Mouse (Mus musculus) T-helper 1 cell (primary cell): ENCODE data around the gene Tprkb.
"Not testable (repeated sequence)": the region's sequence is repeated elsewhere in the genome, so short reads cannot be mapped to it uniquely, and the experiment has no call there.

Experiments
- in situ Hi-C: fragments of 300-600 bp; cut with MboI, MseI; formaldehyde crosslinking; loops from one replicate; pipeline ENCODE4 v1.15.1; 2025; ENCODE audit warnings: high pct_unique_total_duplicates

The Tprkb gene

GRCm38 (mm10) chr6:85915539-85916513 is 4.2 kb downstream of the Tprkb start, which contains the start of gene Nat8f1:
Gene Nat8f1, minus strand, starts transcription at chr6:85915687.
- in situ Hi-C loops, result not testable (repeated sequence)

GRCm38 (mm10) chr6:85916596-85916995 is 4.9 kb downstream of the Tprkb start:
- in situ Hi-C loops, result no loop called here

GRCm38 (mm10) chr6:85918341-85918740 is 6.7 kb downstream of the Tprkb start:
- in situ Hi-C loops, result not testable (repeated sequence)

- in situ Hi-C loops, result no loop called here
Measured at GRCm38 (mm10) chr6:85919401-85919800, 7.7 kb downstream of the Tprkb start.

GRCm38 (mm10) chr6:85923643-85924042 is 12.0 kb downstream of the Tprkb start:
- in situ Hi-C loops, result no loop called here

GRCm38 (mm10) chr6:85926709-85927108 is 15.0 kb downstream of the Tprkb start:
- in situ Hi-C loops, result loop anchor here (5.0 kb wide), 1 partner anchor 441 kb away; the partner anchor contains the start of gene Fam136a

GRCm38 (mm10) chr6:85927476-85928464 is 16.1 kb downstream of the Tprkb start:
- in situ Hi-C loops, result loop anchor here (5.0 kb wide), 1 partner anchor 440 kb away; the partner anchor contains the start of gene Fam136a

GRCm38 (mm10) chr6:85929312-85929711 is 17.6 kb downstream of the Tprkb start:
- in situ Hi-C loops, result loop anchor here (5.0 kb wide), 1 partner anchor 438 kb away; the partner anchor contains the start of gene Fam136a

GRCm38 (mm10) chr6:85934047-85934446 is 22.4 kb downstream of the Tprkb start:
- in situ Hi-C loops, result no loop called here

GRCm38 (mm10) chr6:85935646-85936045 is 24.0 kb downstream of the Tprkb start:
- in situ Hi-C loops, result no loop called here

- in situ Hi-C loops, result not testable (repeated sequence)
Measured at GRCm38 (mm10) chr6:85936508-85937465, 25.1 kb downstream of the Tprkb start.

- in situ Hi-C loops, result no loop called here
Measured at GRCm38 (mm10) chr6:85938701-85939100, 27.0 kb downstream of the Tprkb start.

GRCm38 (mm10) chr6:85942469-85942868 is 30.8 kb downstream of the Tprkb start:
- in situ Hi-C loops, result no loop called here

- in situ Hi-C loops, result no loop called here
Measured at GRCm38 (mm10) chr6:85948549-85948948, 36.9 kb downstream of the Tprkb start.

GRCm38 (mm10) chr6:85957581-85957980 is 45.9 kb downstream of the Tprkb start:
- in situ Hi-C loops, result loop anchor here (25.0 kb wide), 1 partner anchor 1580 kb away; the partner anchor contains the start of gene Arhgap25

- in situ Hi-C loops, result loop anchor here (10.0 to 25.0 kb wide), 2 partner anchors 507 to 1576 kb away; partner anchors contain the start of genes Arhgap25, Cct7 and Pradc1
Measured at GRCm38 (mm10) chr6:85961101-85962091, 49.7 kb downstream of the Tprkb start, which contains the start of gene Dusp11. Gene Dusp11, minus strand, starts transcription at chr6:85961667.

GRCm38 (mm10) chr6:85966081-85966480 is 54.4 kb downstream of the Tprkb start:
- in situ Hi-C loops, result loop anchor here (10.0 to 25.0 kb wide), 2 partner anchors 511 to 1571 kb away; partner anchors contain the start of genes Arhgap25, Cct7 and Pradc1

GRCm38 (mm10) chr6:85966686-85967085 is 55.0 kb downstream of the Tprkb start:
- in situ Hi-C loops, result loop anchor here (10.0 to 25.0 kb wide), 2 partner anchors 512 to 1571 kb away; partner anchors contain the start of genes Arhgap25, Cct7 and Pradc1
